Mouse (Mus musculus) lung, adult 2 months (tissue): ENCODE results near the gene Fosb. TPM values are rescaled to one million over a fixed set of nuclear protein-coding genes. Genes with fewer than 3 reads are reported as not detected.
A peak's percentile ranks its signal among the peaks of the same experiment; 100 is the strongest.

Experiments
- DNase-seq: peaks from one replicate; pipeline ENCODE4 v3.0.0; 2022
- H3K4me1 ChIP-seq: fragments of 200-500 bp; 2 replicates; pipeline ENCODE4 v1.6.1; 2011; ENCODE audit warnings: low read length; ENCODE audit not compliant: control insufficient read depth, insufficient read depth
- H3K4me3 ChIP-seq: fragments of 200-500 bp; replicated peaks from 2 replicates; pipeline ENCODE3; 2011; ENCODE audit warnings: low read depth, mild to moderate bottlenecking, control low read depth, low read length; ENCODE audit errors: extremely low read depth
- CTCF ChIP-seq: fragments of 200-500 bp; IDR thresholded peaks from 2 replicates; pipeline ENCODE4 v1.5.1; 2011; ENCODE audit warnings: mild to moderate bottlenecking, low read length, control low read depth; ENCODE audit not compliant: insufficient read depth
- POLR2A ChIP-seq: fragments of 200-500 bp; IDR thresholded peaks from 2 replicates; pipeline ENCODE4 v1.6.1; 2011; ENCODE audit warnings: low read depth, mild to moderate bottlenecking, control low read depth, low read length, borderline replicate concordance; ENCODE audit errors: extremely low read depth
- WGBS: fragments of 180-500 bp; shearing (Covaris S2); methylation state at CpG from one replicate; pipeline ENCODE4 v1.1.7; 2018; 5-methylcytosine and 5-hydroxymethylcytosine counted together
- polyA plus RNA-seq: library from polyadenylated mRNA; depleted of rRNA; stranded (reverse); fragments of >200 nt; gene quantifications from 2 replicates; pipeline ENCODE4 v1.2.3, GENCODE M21; 2012

Gene Fosb
- polyA plus RNA-seq, 1 experiment: 4.0 TPM

DNA sequence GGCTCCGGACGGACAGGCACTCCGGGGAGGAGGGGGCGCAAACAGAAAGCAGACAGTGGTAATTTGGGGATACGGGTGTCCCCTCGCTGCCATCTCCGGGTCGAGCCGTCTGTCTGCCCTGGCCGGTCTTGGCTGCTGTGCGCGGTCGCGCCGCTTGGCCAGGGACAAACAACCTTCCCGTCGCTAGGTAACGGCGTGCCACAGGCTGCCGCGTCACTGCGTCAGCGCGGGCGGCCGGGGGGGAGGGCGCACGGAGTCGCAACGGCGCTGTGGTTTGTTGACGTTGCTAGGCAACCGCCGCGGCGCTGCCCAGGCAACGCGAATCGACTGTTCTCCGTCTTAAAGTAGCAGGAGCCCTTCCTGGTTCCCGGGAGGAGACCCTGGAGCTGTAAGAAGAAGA, 10.1 kb upstream of the Fosb start:
- under 1% methylated on average over 41 of the region's 41 CpGs for WGBS
- peaks cover 12% of the 10 kb centered on the region for H3K4me1 ChIP-seq
- peak overlapping the region; percentile 58 for H3K4me3 ChIP-seq
- DNase-seq: peak; percentile 96
- no peak for TF ChIP-seq CTCF
- peak; percentile 69; the same call in 1 of the 2 replicates for TF ChIP-seq POLR2A

DNA sequence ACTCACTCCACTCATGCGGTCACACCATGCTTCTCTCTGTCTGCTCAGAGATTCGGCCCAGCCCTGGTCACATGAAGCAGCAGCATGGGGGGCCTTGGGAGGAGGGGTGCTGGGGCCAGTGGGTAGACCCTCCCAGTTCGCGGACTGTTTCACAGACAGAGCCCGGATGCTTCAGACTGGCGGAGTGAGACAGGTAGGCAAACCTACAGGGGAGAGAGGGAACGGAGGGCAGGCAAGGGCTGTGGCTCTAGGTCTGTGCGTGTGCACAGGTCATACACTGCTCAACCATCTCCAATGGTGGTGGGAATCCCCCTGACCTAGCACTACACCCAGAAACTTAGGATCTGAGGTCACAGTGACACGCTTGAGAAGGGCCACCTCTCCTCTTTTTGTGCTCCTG, 9.6 kb upstream of the Fosb start:
- 23% methylated on average over 9 of the region's 9 CpGs for WGBS
- no peak for DNase-seq
- TF ChIP-seq POLR2A (no peak), CTCF (no peak)
- Histone ChIP-seq H3K4me3 (peak overlapping the region; percentile 58), H3K4me1 (peaks cover 12% of the 10 kb centered on the region)

DNA sequence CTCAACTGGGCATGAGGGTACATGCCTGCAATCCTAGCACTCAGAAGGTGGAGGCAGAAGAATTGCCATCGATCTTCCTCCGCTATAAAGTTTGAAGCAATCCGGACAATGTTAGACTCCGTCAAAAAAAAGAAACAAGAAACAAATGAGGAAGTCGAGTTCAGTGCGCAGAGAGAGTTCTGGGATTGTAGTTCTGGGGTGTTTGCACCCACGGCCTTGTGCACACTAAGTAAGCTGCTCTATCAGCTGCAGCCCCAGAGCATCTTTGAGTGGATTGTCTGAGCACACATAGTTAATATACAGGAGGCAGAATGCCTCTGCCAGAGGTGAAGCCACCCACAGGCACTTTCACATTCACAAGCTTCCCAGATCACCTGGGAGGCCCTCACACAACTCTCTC, 8.8 kb upstream of the Fosb start:
- TF ChIP-seq CTCF (no peak), POLR2A (no peak)

DNA sequence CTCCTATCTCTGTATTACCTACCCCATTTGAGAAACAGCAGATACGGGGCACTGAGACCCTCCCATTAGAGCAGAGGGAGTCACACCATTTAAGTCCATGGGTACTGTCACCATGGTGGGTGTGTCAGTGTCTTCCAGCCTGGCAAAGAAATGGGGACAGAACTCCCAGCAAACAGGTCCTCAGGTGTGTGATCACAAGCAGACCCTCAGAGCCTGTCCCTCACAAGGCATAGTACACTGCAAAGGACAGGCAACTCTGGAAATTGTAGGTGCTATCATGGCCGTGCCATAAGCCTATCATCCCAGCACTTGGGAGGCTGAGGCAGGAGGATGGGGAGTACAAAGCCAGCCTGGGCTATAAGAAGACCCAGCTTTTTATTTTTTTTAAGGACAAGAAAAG, 8.3 kb upstream of the Fosb start:
- 65% methylated on average over 2 of the region's 2 CpGs for WGBS

More for the DNA sequence above, 8.8 kb upstream of the Fosb start:
- Histone ChIP-seq H3K4me1 (peaks cover 12% of the 10 kb centered on the region), H3K4me3 (no peak overlapping the region)
- whole genome bisulfite sequencing: 70% methylated on average over 7 of the region's 7 CpGs
- DNase-seq: no peak

DNA sequence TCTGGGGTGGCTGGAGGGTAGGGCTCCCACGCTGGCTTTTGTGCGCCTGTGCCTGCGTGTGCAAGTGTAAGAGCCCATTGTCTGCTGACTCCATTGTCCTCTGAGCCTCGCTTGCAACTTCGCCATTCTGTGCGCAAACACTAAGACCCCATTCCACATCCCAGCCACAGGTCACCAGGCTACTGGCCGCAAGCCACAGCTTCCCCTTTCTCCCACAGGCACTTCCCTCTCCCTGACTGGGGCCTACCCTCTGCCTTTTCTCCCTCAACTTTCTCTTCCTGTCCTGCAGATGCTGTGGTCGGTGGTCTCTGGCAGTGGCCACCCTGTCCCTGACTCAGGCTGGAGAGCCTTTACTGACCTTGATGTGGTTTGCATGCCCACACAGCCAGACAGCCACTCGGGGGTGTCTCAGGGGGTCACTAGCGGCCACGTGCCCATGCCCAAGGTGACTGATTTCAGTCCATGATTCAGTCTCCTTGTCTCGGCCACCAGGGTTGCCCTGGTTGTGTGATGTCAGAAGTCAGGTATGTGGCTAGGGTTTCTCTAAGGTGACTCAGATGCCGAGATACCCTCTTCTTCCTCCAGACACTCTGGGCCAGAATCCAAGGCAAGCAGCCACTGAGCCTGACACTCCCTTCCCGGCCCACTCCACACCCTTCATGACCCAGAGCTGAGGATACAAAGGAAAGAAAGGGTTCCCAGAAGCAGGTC, 6.8 kb upstream of the Fosb start:
- 40% methylated on average over 14 of the region's 14 CpGs for WGBS
- H3K4me3 ChIP-seq: no peak overlapping the region
- TF ChIP-seq CTCF: no peak
- no peak for TF ChIP-seq POLR2A
- no peak for DNase-seq
- peaks cover 12% of the 10 kb centered on the region for H3K4me1 ChIP-seq

More for the DNA sequence above, 8.3 kb upstream of the Fosb start:
- no peak for DNase-seq
- Histone ChIP-seq H3K4me3 (no peak overlapping the region), H3K4me1 (peaks cover 12% of the 10 kb centered on the region)
- TF ChIP-seq POLR2A (no peak), CTCF (no peak)

DNA sequence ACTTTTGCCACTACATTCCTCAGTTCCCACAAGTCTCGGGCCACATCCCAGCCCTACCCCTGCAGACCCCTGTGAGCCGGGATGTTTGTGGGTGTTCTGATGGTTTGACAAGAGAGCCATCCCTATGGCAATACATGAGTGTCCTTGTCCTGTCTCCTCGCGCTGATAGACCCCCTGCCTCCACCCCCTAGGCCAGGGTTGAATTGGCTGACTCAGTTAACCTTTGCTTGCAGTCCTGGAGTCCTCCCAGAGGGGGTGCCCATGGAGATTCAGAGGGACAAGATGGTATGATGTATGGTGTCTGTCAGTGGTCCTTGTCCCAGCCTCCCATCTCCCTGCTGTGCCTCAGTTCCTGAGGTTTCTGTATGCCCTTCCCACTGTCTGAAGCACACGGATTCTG, 4.2 kb upstream of the Fosb start:
- Histone ChIP-seq H3K4me3 (no peak overlapping the region), H3K4me1 (peaks cover 13% of the 10 kb centered on the region)
- DNase-seq: no peak
- 59% methylated on average over 5 of the region's 5 CpGs for WGBS
- TF ChIP-seq CTCF (no peak), POLR2A (no peak)

DNA sequence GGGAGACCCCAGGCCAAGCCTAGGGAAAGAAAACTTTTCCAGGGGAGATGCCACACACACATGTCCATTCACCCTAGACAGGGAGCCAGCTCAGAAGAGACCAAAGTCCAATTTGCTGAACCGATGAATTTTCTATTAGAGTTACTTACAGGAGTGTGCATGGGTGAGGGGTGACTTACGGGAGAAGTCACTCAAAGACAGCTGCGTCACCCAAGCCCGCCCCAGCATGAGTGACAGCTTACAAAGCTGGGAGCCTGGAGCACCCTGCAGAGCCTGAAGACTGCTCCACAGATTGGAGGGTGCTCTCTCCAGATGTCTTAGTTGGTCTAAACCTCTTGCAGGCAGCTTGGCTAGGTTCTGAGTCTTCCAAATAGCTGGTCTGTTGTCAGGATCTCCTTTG, 2.1 kb upstream of the Fosb start:
- no peak for DNase-seq
- TF ChIP-seq CTCF (no peak), POLR2A (no peak)
- Histone ChIP-seq H3K4me1 (peaks cover 15% of the 10 kb centered on the region), H3K4me3 (no peak overlapping the region)
- WGBS: 28% methylated on average over 4 of the region's 4 CpGs

DNA sequence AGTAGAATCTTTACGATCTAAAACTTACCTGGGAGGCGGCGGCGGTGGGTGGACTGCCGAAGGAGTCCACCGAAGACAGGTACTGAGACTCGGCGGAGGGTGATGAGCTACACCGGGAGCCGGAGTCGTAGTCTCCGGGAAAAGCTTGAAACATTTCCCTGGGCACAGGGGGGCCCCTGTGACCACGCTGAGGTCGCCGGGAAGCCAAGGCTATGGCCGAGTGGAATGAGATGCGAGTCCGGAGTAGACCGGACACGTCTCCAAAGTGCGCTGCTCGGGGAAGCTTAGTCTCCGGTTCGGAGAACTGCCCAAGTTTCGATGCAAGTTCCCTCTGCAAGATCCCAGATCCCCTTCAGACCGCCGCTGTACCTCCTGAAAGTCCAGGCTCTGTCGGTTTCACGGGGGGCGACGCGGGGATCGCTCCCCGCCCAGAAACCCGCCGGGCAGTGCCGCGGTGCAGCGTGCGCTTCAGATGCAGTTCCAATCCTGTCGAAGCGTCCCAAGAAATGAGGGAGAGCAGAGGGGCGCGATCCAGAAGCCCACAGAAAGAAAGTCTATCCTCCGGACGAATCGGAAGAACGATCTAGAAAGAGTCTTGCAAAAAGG, 470 bp downstream of the Fosb start:
- TF ChIP-seq CTCF (no peak), POLR2A (no peak)
- H3K4me3 ChIP-seq: peak overlapping the region; percentile 60
- no peak for DNase-seq
- under 1% methylated on average over 48 of the region's 48 CpGs for WGBS
- H3K4me1 ChIP-seq: peaks cover 9% of the 10 kb centered on the region

DNA sequence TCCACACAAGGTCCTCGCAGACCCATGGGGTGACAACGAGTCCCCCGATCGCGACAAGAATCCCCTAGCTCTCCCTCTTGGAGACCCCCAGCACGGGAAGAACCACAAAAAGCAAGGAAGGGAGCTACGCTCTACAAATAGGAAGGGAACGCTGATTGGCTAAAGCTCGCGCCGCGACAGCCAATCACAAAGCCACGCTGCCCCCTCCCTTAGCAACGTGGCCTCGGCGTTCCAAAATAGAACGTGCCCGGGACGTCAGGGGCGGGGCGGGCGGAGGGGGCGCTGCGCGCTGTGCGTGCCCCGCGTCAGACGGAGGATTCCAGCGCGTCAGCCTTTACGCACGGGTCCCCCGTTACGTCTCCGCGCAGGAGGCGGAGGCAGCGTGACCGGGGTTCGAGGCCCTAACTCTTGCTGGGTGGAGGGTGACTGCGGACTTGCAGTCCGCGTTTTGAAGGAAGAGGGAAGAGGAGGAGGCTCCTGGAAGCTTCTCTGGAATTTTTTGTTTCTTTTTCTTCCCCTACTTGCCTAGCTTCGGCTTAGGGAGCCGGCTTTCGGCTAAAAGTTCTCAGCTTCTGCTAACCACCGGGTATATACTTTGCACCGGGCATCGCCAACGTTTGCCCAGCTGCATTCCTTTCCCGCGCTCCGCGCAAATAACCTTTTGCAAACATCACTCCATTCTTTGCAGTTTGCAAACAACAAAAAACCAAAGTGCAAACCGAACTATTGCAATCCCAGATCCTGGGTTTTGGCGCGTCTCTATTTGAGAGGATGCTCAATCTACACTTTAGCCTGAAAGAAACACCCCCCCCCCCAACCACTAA, 1.2 kb downstream of the Fosb start:
- TF ChIP-seq CTCF: no peak
- peak; percentile 60; the same call in 1 of the 2 replicates for TF ChIP-seq POLR2A
- peak overlapping the region; percentile 92 for H3K4me3 ChIP-seq
- WGBS: under 1% methylated on average over 58 of the region's 58 CpGs
- H3K4me1 ChIP-seq: peaks cover 9% of the 10 kb centered on the region
- DNase-seq: peak; percentile 94

DNA sequence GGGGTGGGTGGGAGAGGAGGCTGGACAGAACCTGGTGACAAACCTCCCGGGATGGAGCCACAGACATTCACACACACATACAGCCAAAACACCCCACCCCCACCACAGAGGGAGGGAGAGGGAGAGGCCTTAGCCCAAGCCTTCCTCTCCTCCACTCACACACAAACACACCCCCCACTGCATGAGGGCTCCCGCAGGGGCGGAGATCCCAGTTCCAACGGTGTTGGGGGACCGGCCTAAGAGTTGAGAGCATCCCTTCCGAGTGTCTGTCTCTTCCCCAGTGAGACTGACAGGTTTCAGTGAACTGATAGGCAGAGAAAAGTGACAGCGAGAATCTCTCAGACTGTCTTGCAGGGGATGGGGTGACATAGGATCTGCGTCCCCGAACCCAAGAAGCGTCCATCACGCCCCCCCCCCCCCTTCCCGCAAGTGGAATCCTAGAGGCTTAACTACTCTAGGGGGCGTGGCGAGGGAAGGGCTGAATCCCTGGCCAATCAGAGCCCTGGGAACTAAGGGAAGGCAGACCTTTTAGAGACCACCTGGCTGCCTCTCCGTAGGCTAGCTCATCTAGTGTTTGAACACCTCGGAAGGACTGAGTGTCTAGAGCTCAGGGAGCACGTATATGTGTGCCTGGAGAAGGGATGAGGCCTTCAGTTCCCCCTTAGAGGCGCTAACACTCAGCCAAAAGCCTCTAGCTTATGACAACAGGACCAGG, 2.0 kb downstream of the Fosb start:
- peaks cover 9% of the 10 kb centered on the region for H3K4me1 ChIP-seq
- no peak for TF ChIP-seq POLR2A
- no peak for TF ChIP-seq CTCF
- peak overlapping the region; percentile 92 for H3K4me3 ChIP-seq
- 1% methylated on average over 18 of the region's 18 CpGs for WGBS
- DNase-seq: no peak
